Mouse (Mus musculus): ENCODE results near the gene Iglon5. TPM values are rescaled to one million over a fixed set of nuclear protein-coding genes. Genes with fewer than 3 reads are reported as not detected.
A peak's percentile ranks its signal among the peaks of the same experiment; 100 is the strongest.

The Iglon5 gene
- polyA plus RNA-seq, 1 experiment from 2014 or later, result not detected

GRCm38 (mm10) chr7:43490861-43491260 is 986 bp upstream of the Iglon5 start:
- Histone ChIP-seq H3K27me3 (peaks cover 56% of the 10 kb centered on the region), H3K4me1 (replicated peaks) (peaks cover 3% of the 10 kb centered on the region), H3K36me3 (no peaks in the 10 kb centered on the region), H3K4me2 (no peak overlapping the region), H3K4me3 (no peak overlapping the region), H3K9me3 (replicated peaks) (no peaks in the 10 kb centered on the region), H3K27ac (no peak overlapping the region), H3K9ac (no peak overlapping the region)
- ATAC-seq (replicated peaks; ENCODE audit: insufficient number of reproducible peaks, insufficient read depth, low FRiP score, low read depth), result no peak
- 56% methylated on average over 9 of the region's 9 CpGs for WGBS

GRCm38 (mm10) chr7:43490182-43490584 is 308 bp upstream of the Iglon5 start:
- Histone ChIP-seq H3K27ac (no peak overlapping the region), H3K4me1 (replicated peaks) (peaks cover 3% of the 10 kb centered on the region), H3K4me2 (peak overlapping the region; percentile 62), H3K9ac (no peak overlapping the region; the same call in 1 of the 2 replicates), H3K9me3 (replicated peaks) (no peaks in the 10 kb centered on the region), H3K27me3 (peaks cover 50% of the 10 kb centered on the region), H3K36me3 (no peaks in the 10 kb centered on the region), H3K4me3 (peak overlapping the region; percentile 42)
- 4% methylated on average over 10 of the region's 13 CpGs for WGBS
- no peak; the same call in 1 of the 2 replicates for ATAC-seq (replicated peaks; ENCODE audit: insufficient number of reproducible peaks, insufficient read depth, low FRiP score, low read depth)

- peaks cover 3% of the 10 kb centered on the region for H3K4me1 ChIP-seq (replicated peaks)
- H3K27me3 ChIP-seq, result peaks cover 40% of the 10 kb centered on the region
- no peak overlapping the region for H3K4me3 ChIP-seq
- H3K4me2 ChIP-seq, result no peak overlapping the region
- H3K36me3 ChIP-seq, result no peaks in the 10 kb centered on the region
- no peak overlapping the region for H3K9ac ChIP-seq
- no peaks in the 10 kb centered on the region for H3K9me3 ChIP-seq (replicated peaks)
- WGBS, result 41% methylated on average over 5 of the region's 5 CpGs
- ATAC-seq (replicated peaks; ENCODE audit: insufficient number of reproducible peaks, insufficient read depth, low FRiP score, low read depth), result no peak
- no peak overlapping the region for H3K27ac ChIP-seq
These were observed 1.2 kb downstream of the Iglon5 start for GRCm38 (mm10) chr7:43488646-43489045.

- Histone ChIP-seq H3K9ac (no peak overlapping the region), H3K27ac (no peak overlapping the region), H3K9me3 (replicated peaks) (no peaks in the 10 kb centered on the region), H3K4me3 (no peak overlapping the region), H3K4me1 (replicated peaks) (peaks cover 7% of the 10 kb centered on the region), H3K36me3 (no peaks in the 10 kb centered on the region), H3K4me2 (no peak overlapping the region), H3K27me3 (peaks cover 11% of the 10 kb centered on the region)
- 4% methylated on average over 10 of the region's 10 CpGs for WGBS
- no peak for ATAC-seq (replicated peaks; ENCODE audit: insufficient number of reproducible peaks, insufficient read depth, low FRiP score, low read depth)
These were observed 6.6 kb downstream of the Iglon5 start for GRCm38 (mm10) chr7:43483236-43483635.

- peak; percentile 42 for ATAC-seq (replicated peaks; ENCODE audit: insufficient number of reproducible peaks, insufficient read depth, low FRiP score, low read depth)
- H3K27ac ChIP-seq, result no peak overlapping the region
- no peaks in the 10 kb centered on the region for H3K36me3 ChIP-seq
- H3K4me3 ChIP-seq, result no peak overlapping the region
- H3K9ac ChIP-seq, result no peak overlapping the region
- peaks cover 19% of the 10 kb centered on the region for H3K27me3 ChIP-seq
- H3K9me3 ChIP-seq (replicated peaks), result no peaks in the 10 kb centered on the region
- no peak overlapping the region for H3K4me2 ChIP-seq
- 53% methylated on average over 8 of the region's 8 CpGs for WGBS
- H3K4me1 ChIP-seq (replicated peaks), result peaks cover 7% of the 10 kb centered on the region
These were observed 7.7 kb downstream of the Iglon5 start for GRCm38 (mm10) chr7:43482090-43482716.

- Histone ChIP-seq H3K4me2 (no peak overlapping the region), H3K4me1 (replicated peaks) (peaks cover 11% of the 10 kb centered on the region), H3K36me3 (no peaks in the 10 kb centered on the region), H3K27me3 (peaks cover 29% of the 10 kb centered on the region), H3K9me3 (replicated peaks) (no peaks in the 10 kb centered on the region), H3K4me3 (no peak overlapping the region), H3K9ac (no peak overlapping the region), H3K27ac (no peak overlapping the region)
- 67% methylated on average over 3 of the region's 3 CpGs for WGBS
- no peak for ATAC-seq (replicated peaks; ENCODE audit: insufficient number of reproducible peaks, insufficient read depth, low FRiP score, low read depth)
These were observed 8.7 kb downstream of the Iglon5 start for GRCm38 (mm10) chr7:43481191-43481590.

- ATAC-seq (replicated peaks; ENCODE audit: insufficient number of reproducible peaks, insufficient read depth, low FRiP score, low read depth), result no peak
- Histone ChIP-seq H3K36me3 (no peaks in the 10 kb centered on the region), H3K9ac (no peak overlapping the region), H3K9me3 (replicated peaks) (no peaks in the 10 kb centered on the region), H3K4me3 (no peak overlapping the region), H3K27ac (no peak overlapping the region), H3K4me1 (replicated peaks) (peaks cover 9% of the 10 kb centered on the region), H3K27me3 (peaks cover 48% of the 10 kb centered on the region), H3K4me2 (peak overlapping the region; percentile 27; the same call in 1 of the 2 replicates)
- 1% methylated on average over 13 of the region's 13 CpGs for WGBS
These were observed 13.5 kb downstream of the Iglon5 start for GRCm38 (mm10) chr7:43476376-43476775.

- H3K9me3 ChIP-seq (replicated peaks), result no peaks in the 10 kb centered on the region
- WGBS, result 11% methylated on average over 23 of the region's 23 CpGs
- H3K4me1 ChIP-seq (replicated peaks), result peaks cover 9% of the 10 kb centered on the region
- H3K27ac ChIP-seq, result no peak overlapping the region
- no peaks in the 10 kb centered on the region for H3K36me3 ChIP-seq
- H3K4me3 ChIP-seq, result no peak overlapping the region
- H3K27me3 ChIP-seq, result peaks cover 48% of the 10 kb centered on the region
- H3K9ac ChIP-seq, result no peak overlapping the region
- ATAC-seq (replicated peaks; ENCODE audit: insufficient number of reproducible peaks, insufficient read depth, low FRiP score, low read depth), result no peak
- no peak overlapping the region for H3K4me2 ChIP-seq
These were observed 14.2 kb downstream of the Iglon5 start for GRCm38 (mm10) chr7:43475706-43476105.

GRCm38 (mm10) chr7:43470373-43470772 is 19.5 kb downstream of the Iglon5 start:
- WGBS, result 42% methylated on average over 8 of the region's 8 CpGs
- H3K4me3 ChIP-seq, result no peak overlapping the region
- H3K27me3 ChIP-seq, result peaks cover 11% of the 10 kb centered on the region
- H3K4me2 ChIP-seq, result no peak overlapping the region
- H3K27ac ChIP-seq, result no peak overlapping the region
- no peaks in the 10 kb centered on the region for H3K36me3 ChIP-seq
- no peak overlapping the region for H3K9ac ChIP-seq
- peaks cover 8% of the 10 kb centered on the region for H3K4me1 ChIP-seq (replicated peaks)
- H3K9me3 ChIP-seq (replicated peaks), result no peaks in the 10 kb centered on the region
- no peak for ATAC-seq (replicated peaks; ENCODE audit: insufficient number of reproducible peaks, insufficient read depth, low FRiP score, low read depth)

- peaks cover 10% of the 10 kb centered on the region for H3K27me3 ChIP-seq
- WGBS, result 1% methylated on average over 31 of the region's 33 CpGs
- peak overlapping the region; percentile 52 for H3K9ac ChIP-seq
- H3K36me3 ChIP-seq, result no peaks in the 10 kb centered on the region
- H3K27ac ChIP-seq, result peak overlapping the region; percentile 33; the same call in 1 of the 2 replicates
- H3K4me1 ChIP-seq (replicated peaks), result peaks cover 15% of the 10 kb centered on the region
- peak; percentile 56; the same call in 1 of the 2 replicates for ATAC-seq (replicated peaks; ENCODE audit: insufficient number of reproducible peaks, insufficient read depth, low FRiP score, low read depth)
- no peaks in the 10 kb centered on the region for H3K9me3 ChIP-seq (replicated peaks)
- H3K4me3 ChIP-seq, result peak overlapping the region; percentile 58
- peak overlapping the region; percentile 89 for H3K4me2 ChIP-seq
These were observed 23.7 kb downstream of the Iglon5 start for GRCm38 (mm10) chr7:43466099-43466694.

- no peaks in the 10 kb centered on the region for H3K9me3 ChIP-seq (replicated peaks)
- H3K27me3 ChIP-seq, result peaks cover 10% of the 10 kb centered on the region
- no peaks in the 10 kb centered on the region for H3K36me3 ChIP-seq
- peak overlapping the region; percentile 55 for H3K9ac ChIP-seq
- WGBS, result 2% methylated on average over 33 of the region's 33 CpGs
- H3K27ac ChIP-seq, result 0 out of 2 replicates have a peak overlapping the region, but pooled peaks have one; percentile 33
- peaks cover 15% of the 10 kb centered on the region for H3K4me1 ChIP-seq (replicated peaks)
- peak overlapping the region; percentile 58 for H3K4me3 ChIP-seq
- peak; percentile 82 for ATAC-seq (replicated peaks; ENCODE audit: insufficient number of reproducible peaks, insufficient read depth, low FRiP score, low read depth)
- H3K4me2 ChIP-seq, result peak overlapping the region; percentile 89
These were observed 24.4 kb downstream of the Iglon5 start for GRCm38 (mm10) chr7:43465344-43466098.

All from heart, embryonic 15.5 days (tissue).